Comparison of ENCODE assay signal across 8 mouse cellular contexts in genomic region chr1:181844874-181845547, GRCm38 (mm10).
"Had no signal": no experiment of that assay in that cellular context is flagged by ENCODE, and none has a peak within 500 bp of the region (broad histone marks: within the 10 kb centered on the region; RNA-seq: fewer than 3 reads in every experiment).

No protein-coding gene starts in this region.

- H3K9ac ChIP-seq: limb, embryonic 12.5 days; midbrain, embryonic 13.5 days; neural tube, embryonic 15.5 days; stomach, embryonic 15.5 days had no signal

- H3K4me2 ChIP-seq: limb, embryonic 12.5 days; midbrain, embryonic 13.5 days; neural tube, embryonic 15.5 days; stomach, embryonic 15.5 days had no signal

- H3K27ac ChIP-seq: limb, embryonic 12.5 days; midbrain, embryonic 13.5 days; neural tube, embryonic 15.5 days; stomach, embryonic 15.5 days had no signal

- H3K9me3 ChIP-seq: limb, embryonic 12.5 days; midbrain, embryonic 13.5 days; neural tube, embryonic 15.5 days; stomach, embryonic 15.5 days had no signal

- H3K27me3 ChIP-seq: limb, embryonic 12.5 days; neural tube, embryonic 15.5 days; stomach, embryonic 15.5 days had no signal

- ATAC-seq: midbrain, embryonic 13.5 days had no signal

- DNase-seq: right cerebral cortex, adult 18-20 months; right cerebral cortex, postnatal 25 days; thymus, postnatal 4 days had no signal

- H3K36me3 ChIP-seq: limb, embryonic 12.5 days; midbrain, embryonic 13.5 days; neural tube, embryonic 15.5 days; stomach, embryonic 15.5 days had no signal

- H3K4me3 ChIP-seq: limb, embryonic 12.5 days; midbrain, embryonic 13.5 days; myocyte; neural tube, embryonic 15.5 days; stomach, embryonic 15.5 days had no signal
